Mouse (Mus musculus) neural tube, embryonic 14.5 days (tissue): Measurements from ENCODE around the gene Ap2a1. TPM values are rescaled to one million over a fixed set of nuclear protein-coding genes. Genes with fewer than 3 reads are reported as not detected.

Experiments
- ATAC-seq: fragments of 200-750 bp; cut with Nextera tagmentation; 2 replicates; pipeline ENCODE4 v1.8.0; 2017; ENCODE audit warnings: low read depth, mild to moderate bottlenecking, moderate TSS enrichment, moderate library complexity
- H3K27ac ChIP-seq: fragments of 300-500 bp; sonication (generic); 2 replicates; pipeline ENCODE4 v1.5.1; 2014; ENCODE audit warnings: low read depth, mild to moderate bottlenecking, control low read depth, low read length, moderate library complexity, mixed read lengths
- H3K27me3 ChIP-seq: fragments of 300-500 bp; sonication (generic); 2 replicates; pipeline ENCODE4 v1.6.1; 2014; ENCODE audit warnings: low read length; ENCODE audit not compliant: control insufficient read depth, insufficient read depth
- H3K36me3 ChIP-seq: fragments of 300-500 bp; sonication (generic); 2 replicates; pipeline ENCODE4 v1.6.1; 2014; ENCODE audit warnings: low read length, mixed read lengths; ENCODE audit not compliant: control insufficient read depth, insufficient read depth
- H3K4me1 ChIP-seq: fragments of 300-500 bp; sonication (generic); 2 replicates; pipeline ENCODE4 v1.6.1; 2014; ENCODE audit warnings: low read length; ENCODE audit not compliant: control insufficient read depth, insufficient read depth
- H3K4me2 ChIP-seq: fragments of 300-500 bp; sonication (generic); 2 replicates; pipeline ENCODE4 v1.6.1; 2014; ENCODE audit warnings: mild to moderate bottlenecking, low read depth, low read length, control low read depth
- H3K4me3 ChIP-seq: fragments of 300-500 bp; sonication (generic); 2 replicates; pipeline ENCODE4 v1.5.1; 2014; ENCODE audit warnings: low read depth, low read length, control low read depth, mixed read lengths
- H3K9ac ChIP-seq: fragments of 300-500 bp; sonication (generic); replicated peaks from 2 replicates; pipeline ENCODE4 v1.6.1; 2014; ENCODE audit warnings: low read depth, mild to moderate bottlenecking, control low read depth, low read length, mixed read lengths
- H3K9me3 ChIP-seq: fragments of 300-500 bp; sonication (generic); 2 replicates; pipeline ENCODE4 v1.6.1; 2016; ENCODE audit warnings: low read length; ENCODE audit not compliant: control insufficient read depth
- WGBS: fragments of 180-500 bp; shearing (Covaris S2); extraction: QIAGEN DNeasy Blood & Tissue Kit; methylation state at CpG from one replicate; pipeline ENCODE4 v1.1.7; 2014; 5-methylcytosine and 5-hydroxymethylcytosine counted together
- polyA plus RNA-seq: library from polyadenylated mRNA; unstranded; fragments of >200 nt; fragmentation: Nextera tagmentation; extraction: Ambion mirVana; gene quantifications from 2 replicates; pipeline ENCODE4 v1.2.1, GENCODE M21; 2014

Ap2a1 gene
- polyA plus RNA-seq, 1 experiment from 2014 or later, result 128 TPM

DNA sequence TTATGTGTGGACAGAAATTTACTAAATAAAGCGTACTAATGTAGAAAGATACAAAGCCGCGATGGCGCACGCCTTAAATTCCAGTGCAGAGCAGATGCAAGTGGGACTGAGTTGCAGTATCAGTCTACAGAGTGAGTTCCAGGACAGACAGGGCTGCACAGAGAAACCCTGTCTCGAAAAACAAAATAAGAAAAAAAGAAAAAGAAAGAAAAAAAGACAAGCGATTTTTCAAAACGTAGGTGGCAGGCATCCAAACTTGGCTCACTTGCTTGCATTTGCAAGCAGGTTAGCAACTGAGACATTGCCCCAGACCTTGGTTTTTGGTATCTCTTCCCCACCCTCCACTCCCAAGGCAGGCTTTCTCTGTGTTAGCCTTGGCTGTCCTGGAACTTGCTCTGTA is 36.1 kb downstream of the Ap2a1 start:
- Histone ChIP-seq H3K27me3 (no peaks in the 10 kb centered on the region), H3K4me1 (peaks cover 41% of the 10 kb centered on the region), H3K9me3 (no peaks in the 10 kb centered on the region), H3K4me2 (peak overlapping the region; percentile 83), H3K27ac (peak overlapping the region; percentile 82), H3K36me3 (peaks cover 5% of the 10 kb centered on the region; the same call in 1 of the 2 replicates), H3K9ac (no peak overlapping the region), H3K4me3 (peak overlapping the region; percentile 79)
- no peak for ATAC-seq
- WGBS, result 6% methylated on average over 8 of the region's 8 CpGs

DNA sequence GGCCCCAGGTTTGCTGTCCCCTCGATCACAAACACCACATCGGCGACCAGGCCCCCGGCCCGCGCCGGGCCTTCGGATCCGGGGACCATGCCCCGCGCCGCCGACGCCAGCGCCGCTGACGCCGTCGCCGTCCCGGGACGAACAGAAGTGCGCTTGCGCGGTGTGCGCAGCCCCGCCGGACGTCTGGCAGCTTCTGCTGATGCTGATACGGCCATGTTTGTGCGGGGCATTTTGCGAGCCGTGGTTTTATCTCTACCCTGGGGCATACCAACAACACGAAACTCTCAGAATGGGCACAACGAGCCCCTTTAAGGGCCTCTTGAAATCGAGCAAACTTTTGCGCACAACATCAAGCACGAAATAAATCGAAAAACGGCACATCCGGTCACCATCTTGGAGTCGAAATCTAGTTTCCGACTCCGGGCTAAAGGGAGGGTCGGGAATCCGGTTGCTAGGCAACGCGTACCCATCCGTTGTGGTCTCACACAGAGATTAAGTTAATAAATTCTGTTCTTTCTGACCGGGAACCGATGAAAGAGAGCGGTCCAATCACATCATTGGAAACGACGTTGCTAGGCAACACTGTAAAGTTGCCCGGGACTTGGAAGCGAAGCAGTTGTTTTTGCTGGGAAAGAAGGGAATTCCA is 36.9 kb downstream of the Ap2a1 start, which contains the start of gene Med25:
Med25 (minus strand) TSS at position 437 of the 646 bp plus-strand sequence.
- peaks cover 39% of the 10 kb centered on the region for H3K4me1 ChIP-seq
- H3K4me3 ChIP-seq, result peak within 1 kb of the TSS; percentile 79

DNA sequence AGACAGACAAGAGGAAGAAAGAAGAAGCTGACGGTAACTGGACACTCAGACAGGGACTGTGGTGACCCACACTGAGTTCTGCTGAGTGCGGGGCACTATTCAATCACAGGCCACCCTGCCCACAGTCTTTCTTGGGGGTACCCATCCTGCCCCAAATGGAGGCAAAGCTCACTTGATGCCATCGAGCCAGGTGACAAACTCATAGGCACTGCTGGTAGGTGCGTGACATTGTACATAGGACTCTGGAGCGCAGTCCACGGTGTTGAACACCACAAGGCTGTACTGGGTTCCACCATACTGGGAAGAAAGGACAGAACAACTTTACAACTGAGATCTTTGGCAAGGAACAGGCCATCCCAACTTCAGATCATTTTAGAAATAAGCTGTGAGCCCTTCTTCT is 37.7 kb downstream of the Ap2a1 start:
- Histone ChIP-seq H3K36me3 (peaks cover 5% of the 10 kb centered on the region; the same call in 1 of the 2 replicates), H3K4me2 (peak overlapping the region; percentile 83), H3K27ac (peak overlapping the region; percentile 97), H3K4me1 (peaks cover 32% of the 10 kb centered on the region), H3K27me3 (no peaks in the 10 kb centered on the region), H3K9ac (peak overlapping the region; percentile 86), H3K9me3 (no peaks in the 10 kb centered on the region), H3K4me3 (peak overlapping the region; percentile 79)
- WGBS, result 17% methylated on average over 6 of the region's 6 CpGs
- no peak for ATAC-seq

More for the DNA sequence above, 36.9 kb downstream of the Ap2a1 start, which contains the start of gene Med25:
- Histone ChIP-seq H3K36me3 (peaks cover 5% of the 10 kb centered on the region; the same call in 1 of the 2 replicates), H3K4me2 (peak within 1 kb of the TSS; percentile 83), H3K27ac (peak within 1 kb of the TSS; percentile 97), H3K9ac (peak within 1 kb of the TSS; percentile 86), H3K9me3 (no peaks in the 10 kb centered on the region), H3K27me3 (no peaks in the 10 kb centered on the region)
- WGBS, result under 1% methylated on average over 56 of the region's 56 CpGs
- ATAC-seq, result peak; percentile 76

DNA sequence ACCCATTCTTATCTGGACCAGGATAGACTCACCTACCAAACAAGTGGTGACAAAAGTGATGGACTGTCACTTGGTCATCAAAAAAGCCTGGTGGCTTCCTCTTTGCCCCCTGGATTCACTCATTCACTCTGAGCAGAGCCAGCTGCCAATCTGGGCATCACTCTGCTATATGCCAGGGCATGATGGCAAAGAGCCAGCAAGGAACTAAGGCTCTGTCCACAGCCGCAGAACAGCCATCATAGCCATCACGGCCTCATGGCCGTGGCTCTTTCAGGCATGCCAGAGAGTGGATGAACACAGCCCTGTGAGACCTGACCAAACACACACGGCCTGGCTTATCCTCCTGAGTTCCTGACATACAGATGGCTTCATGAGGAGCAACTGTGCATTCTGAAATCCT is 38.6 kb downstream of the Ap2a1 start:
- Histone ChIP-seq H3K36me3 (peaks cover 11% of the 10 kb centered on the region; the same call in 1 of the 2 replicates), H3K27me3 (no peaks in the 10 kb centered on the region), H3K4me3 (peak overlapping the region; percentile 79), H3K9ac (peak overlapping the region; percentile 1; the same call in 1 of the 2 replicates), H3K4me1 (peaks cover 29% of the 10 kb centered on the region; the same call in 1 of the 2 replicates), H3K4me2 (peak overlapping the region; percentile 83), H3K9me3 (no peaks in the 10 kb centered on the region), H3K27ac (no peak overlapping the region)
- ATAC-seq, result no peak
- WGBS, result 54% methylated on average over 4 of the region's 4 CpGs

DNA sequence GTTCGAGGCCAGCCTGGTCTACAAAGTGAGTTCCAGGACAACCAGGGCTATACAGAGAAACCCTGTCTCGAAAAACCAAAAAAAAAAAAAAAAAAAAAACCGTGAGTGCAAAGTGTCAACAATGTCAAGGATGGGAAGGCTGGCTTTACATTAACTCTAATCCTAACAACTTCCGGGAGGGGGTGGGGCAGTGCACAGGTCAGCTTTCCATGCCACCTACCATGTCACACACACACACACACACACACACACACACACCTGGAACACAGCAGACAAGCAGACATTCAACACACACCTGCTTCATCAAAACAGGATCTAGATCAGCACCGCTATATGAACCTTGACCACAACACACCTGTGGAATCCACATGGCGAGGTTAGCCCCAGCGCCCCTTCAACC is 39.1 kb downstream of the Ap2a1 start:
- Histone ChIP-seq H3K27ac (no peak overlapping the region), H3K4me2 (peak overlapping the region; percentile 83; the same call in 1 of the 2 replicates), H3K9me3 (no peaks in the 10 kb centered on the region), H3K27me3 (no peaks in the 10 kb centered on the region), H3K4me3 (peak overlapping the region; percentile 79), H3K9ac (no peak overlapping the region), H3K4me1 (peaks cover 28% of the 10 kb centered on the region; the same call in 1 of the 2 replicates), H3K36me3 (peaks cover 15% of the 10 kb centered on the region; the same call in 1 of the 2 replicates)
- ATAC-seq, result no peak
- 95% methylated on average over 6 of the region's 7 CpGs for WGBS

DNA sequence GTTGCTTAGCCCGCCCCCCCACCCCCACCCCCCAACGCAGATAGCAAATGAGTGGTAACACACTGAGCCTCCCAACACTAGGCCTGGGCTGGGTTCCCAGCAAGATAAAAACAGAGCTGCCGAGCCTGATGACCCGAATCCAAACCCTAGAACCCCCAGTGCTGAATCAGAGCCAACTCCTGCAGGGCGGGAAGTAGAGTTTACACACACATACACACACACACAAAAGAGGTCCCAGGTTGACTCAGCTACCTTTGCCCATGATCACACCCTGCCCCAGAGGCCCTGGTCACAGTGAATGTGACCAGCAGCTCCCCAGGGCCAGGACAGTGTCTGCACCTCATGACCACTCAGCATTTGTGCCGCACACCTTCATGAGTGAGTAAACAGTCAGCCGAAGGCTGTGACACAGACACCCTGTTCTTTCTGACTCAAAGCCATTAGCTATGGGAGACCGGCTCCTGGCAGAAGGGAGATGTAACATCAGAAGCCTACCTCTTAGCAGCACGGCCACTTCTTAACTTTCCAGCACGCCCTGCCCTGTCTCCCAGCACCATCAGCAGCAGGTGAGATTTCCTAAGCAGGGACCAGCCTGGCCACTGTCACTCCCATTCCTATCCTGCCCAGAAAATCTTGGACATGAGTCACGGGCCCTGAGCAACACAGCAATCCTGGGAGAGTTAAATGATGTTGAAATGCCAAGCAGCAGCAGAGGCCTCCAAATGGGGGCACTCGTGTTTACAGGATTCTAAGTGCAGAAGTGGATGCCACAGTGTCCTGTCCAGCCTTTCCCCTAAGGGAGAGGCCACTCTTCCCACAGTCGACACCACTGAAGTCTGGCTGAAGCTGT is 40.8 kb downstream of the Ap2a1 start:
- H3K27ac ChIP-seq, result no peak overlapping the region
- no peak overlapping the region for H3K4me2 ChIP-seq
- peaks cover 27% of the 10 kb centered on the region for H3K36me3 ChIP-seq
- H3K27me3 ChIP-seq, result no peaks in the 10 kb centered on the region
- 88% methylated on average over 13 of the region's 13 CpGs for WGBS
- peaks cover 22% of the 10 kb centered on the region; the same call in 1 of the 2 replicates for H3K4me1 ChIP-seq
- no peak overlapping the region for H3K4me3 ChIP-seq
- H3K9ac ChIP-seq, result no peak overlapping the region
- H3K9me3 ChIP-seq, result no peaks in the 10 kb centered on the region
- no peak for ATAC-seq

DNA sequence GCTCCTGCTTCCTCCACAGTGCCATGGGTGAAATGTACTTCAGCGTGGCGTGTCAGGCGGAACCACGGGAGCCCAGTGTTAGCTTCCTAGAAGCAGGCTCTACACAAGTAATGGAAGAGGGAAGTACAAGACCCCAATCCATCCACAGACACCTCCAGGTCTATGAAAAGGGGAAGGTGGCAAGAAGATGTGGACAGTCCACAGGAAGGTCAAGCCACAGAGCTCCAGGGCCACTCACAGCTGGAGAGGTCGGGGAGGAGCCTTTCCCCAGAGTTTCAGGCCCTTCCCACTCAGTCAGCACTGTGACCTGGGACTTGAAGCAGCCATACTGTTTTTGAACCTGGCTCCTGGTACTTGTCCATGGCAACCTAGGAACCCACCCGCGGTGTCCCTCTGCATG is 42.3 kb downstream of the Ap2a1 start:
- no peak overlapping the region for H3K27ac ChIP-seq
- no peak overlapping the region for H3K4me3 ChIP-seq
- H3K4me2 ChIP-seq, result no peak overlapping the region
- no peaks in the 10 kb centered on the region for H3K9me3 ChIP-seq
- H3K9ac ChIP-seq, result no peak overlapping the region
- 91% methylated on average over 7 of the region's 7 CpGs for WGBS
- H3K36me3 ChIP-seq, result peaks cover 40% of the 10 kb centered on the region
- no peaks in the 10 kb centered on the region for H3K27me3 ChIP-seq
- no peak for ATAC-seq
- peaks cover 16% of the 10 kb centered on the region; the same call in 1 of the 2 replicates for H3K4me1 ChIP-seq

DNA sequence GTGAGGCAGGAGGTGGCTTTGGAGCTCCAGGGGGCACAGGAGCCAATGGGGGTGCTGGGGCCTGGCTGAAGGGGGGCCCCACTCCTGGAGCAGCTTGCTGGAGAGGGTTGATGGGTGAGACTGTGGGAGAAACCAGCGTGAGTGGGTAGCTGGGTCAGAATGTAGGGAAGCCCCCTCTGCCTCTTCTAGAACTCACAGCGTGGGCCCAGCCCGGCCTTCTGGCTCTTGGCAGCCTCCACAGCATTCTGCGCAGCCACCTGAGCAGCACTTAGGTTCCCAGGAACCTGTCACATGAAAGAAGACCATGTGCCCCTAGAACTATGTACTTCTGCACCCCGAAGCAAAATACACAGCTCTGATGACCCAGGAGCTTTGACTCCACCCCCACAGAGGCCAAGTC is 44.7 kb downstream of the Ap2a1 start:
- peaks cover 63% of the 10 kb centered on the region for H3K36me3 ChIP-seq
- WGBS, result 100% methylated on average over 5 of the region's 5 CpGs

More for the DNA sequence above, 44.7 kb downstream of the Ap2a1 start:
- no peak for ATAC-seq
- Histone ChIP-seq H3K9ac (no peak overlapping the region), H3K27me3 (no peaks in the 10 kb centered on the region), H3K9me3 (no peaks in the 10 kb centered on the region), H3K4me3 (no peak overlapping the region), H3K4me1 (0 out of 2 replicates have a peak, but pooled peaks cover 3% of the 10 kb centered on the region), H3K27ac (no peak overlapping the region), H3K4me2 (no peak overlapping the region)
